Mouse (Mus musculus) kidney, adult 2 months (tissue): ENCODE data around the gene Haus2. TPM values are rescaled to one million over a fixed set of nuclear protein-coding genes. Genes with fewer than 3 reads are reported as not detected.
"Not testable (repeated sequence)": the region's sequence is repeated elsewhere in the genome, so short reads cannot be mapped to it uniquely, and the experiment has no call there.

Experiments used
- DNase-seq: peaks from one replicate; pipeline ENCODE4 v3.0.0; 2021
- H3K27ac ChIP-seq: fragments of 200-500 bp; 2 replicates; pipeline ENCODE4 v1.5.1; 2012; ENCODE audit warnings: low read depth, low read length, control low read depth, inconsistent platforms; ENCODE audit not compliant: insufficient read depth
- H3K27me3 ChIP-seq: fragments of 200-500 bp; replicated peaks from 2 replicates; pipeline ENCODE4 v1.6.1; 2012; ENCODE audit warnings: mild to moderate bottlenecking, moderate library complexity, low read length, inconsistent platforms; ENCODE audit not compliant: control insufficient read depth, insufficient read depth
- H3K36me3 ChIP-seq: fragments of 200-500 bp; 2 replicates; pipeline ENCODE4 v1.6.1; 2012; ENCODE audit warnings: mild to moderate bottlenecking, moderate library complexity, low read length, inconsistent platforms; ENCODE audit not compliant: control insufficient read depth, insufficient read depth
- H3K4me1 ChIP-seq: fragments of 200-500 bp; 2 replicates; pipeline ENCODE4 v1.6.1; 2011; ENCODE audit warnings: low read length; ENCODE audit not compliant: control insufficient read depth, insufficient read depth
- H3K4me3 ChIP-seq: fragments of 200-500 bp; 2 replicates; pipeline ENCODE4 v1.5.1; 2011; ENCODE audit warnings: mild to moderate bottlenecking, low read depth, low read length, control low read depth; ENCODE audit not compliant: insufficient read depth
- CTCF ChIP-seq: fragments of 200-500 bp; conservative IDR thresholded peaks from 2 replicates; pipeline ENCODE4 v1.5.1; 2011; ENCODE audit warnings: low read depth, mild to moderate bottlenecking, control low read depth, low read length, moderate library complexity, mixed read lengths; ENCODE audit not compliant: insufficient read depth, insufficient read length
- POLR2A ChIP-seq: fragments of 200-500 bp; IDR thresholded peaks from one replicate; pipeline ENCODE4 v1.6.1; 2011; ENCODE audit warnings: low read depth, low read length, control low read depth
- WGBS: fragments of 180-500 bp; shearing (Covaris S2); methylation state at CpG from one replicate; pipeline ENCODE4 v1.1.7; 2018; 5-methylcytosine and 5-hydroxymethylcytosine counted together
- polyA plus RNA-seq: library from polyadenylated mRNA; depleted of rRNA; stranded (reverse); fragments of >200 nt; gene quantifications from 2 replicates; pipeline ENCODE4 v1.2.3, GENCODE M21; 2012; rRNA removed

Gene Haus2
- polyA plus RNA-seq, result 2.4 and 3.2 TPM in 2 replicates

GRCm38 (mm10) chr2:120608830-120609723 lies at the start of gene Haus2, which contains the start of gene Lrrc57:
Gene Haus2, plus strand, starts transcription at chr2:120609383.
Gene Lrrc57, minus strand, starts transcription at chr2:120609520.
- Histone ChIP-seq H3K27me3 (no peaks in the 10 kb centered on the region), H3K4me1 (0 out of 2 replicates have a peak, but pooled peaks cover 3% of the 10 kb centered on the region), H3K36me3 (peaks cover 1% of the 10 kb centered on the region; the same call in 1 of the 2 replicates), H3K4me3 (peak within 1 kb of the TSS; percentile 93), H3K27ac (peak within 1 kb of the TSS; percentile 81)
- DNase-seq, result peak; percentile 92
- TF ChIP-seq POLR2A, result peak; percentile 30
- 0 out of 2 replicates have a peak, but pooled peaks have one; percentile 16 for TF ChIP-seq CTCF
- WGBS, result under 1% methylated on average over 52 of the region's 52 CpGs

DNA sequence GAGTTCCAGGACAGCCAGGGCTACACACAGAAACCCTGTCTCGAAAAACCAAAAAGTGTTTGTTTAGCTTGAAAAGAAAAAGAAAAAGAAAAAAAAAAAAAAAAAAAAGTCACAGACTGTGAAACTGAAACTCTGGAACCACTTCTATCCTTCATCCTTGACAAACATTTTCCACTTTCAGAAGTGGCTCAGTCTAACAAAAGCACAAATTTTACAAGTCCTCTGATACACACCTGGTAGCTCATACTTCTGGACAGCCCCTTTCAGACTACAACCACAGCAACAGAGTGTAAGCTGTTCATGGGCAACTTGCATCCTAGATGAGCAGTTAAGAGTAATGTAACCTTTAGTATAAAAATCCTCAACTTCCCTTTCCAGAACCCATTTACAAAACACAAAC lies 47.7 kb upstream of the Haus2 start:
- Histone ChIP-seq H3K4me3 (no peak overlapping the region), H3K27me3 (no peaks in the 10 kb centered on the region), H3K4me1 (peaks cover 14% of the 10 kb centered on the region; the same call in 1 of the 2 replicates), H3K36me3 (no peaks in the 10 kb centered on the region), H3K27ac (no peak overlapping the region)
- DNase-seq, result no peak
- TF ChIP-seq CTCF, result no peak
- no peak for TF ChIP-seq POLR2A
- WGBS, result 76% methylated on average over 1 of the region's 1 CpGs

DNA sequence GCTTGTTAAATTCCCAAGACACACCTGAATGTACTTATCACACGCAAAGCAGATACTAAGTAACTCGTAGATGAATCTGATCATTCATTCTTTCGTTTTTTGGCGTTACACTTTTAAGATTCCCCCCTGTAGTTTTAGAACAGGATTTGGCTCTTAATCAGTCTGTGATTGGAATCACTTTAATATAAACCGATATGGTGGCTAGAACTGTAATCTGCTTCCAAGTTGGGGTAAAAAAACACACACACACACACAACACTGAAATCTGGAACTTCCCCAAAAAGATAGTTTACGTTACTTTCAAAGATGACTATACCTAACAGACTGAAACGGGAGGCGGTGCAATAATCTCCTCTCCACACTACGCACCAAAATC lies 46.3 kb upstream of the Haus2 start:
- Histone ChIP-seq H3K36me3 (no peaks in the 10 kb centered on the region), H3K27me3 (no peaks in the 10 kb centered on the region), H3K4me1 (peaks cover 7% of the 10 kb centered on the region; the same call in 1 of the 2 replicates), H3K27ac (no peak overlapping the region; the same call in 1 of the 2 replicates), H3K4me3 (peak overlapping the region; percentile 71; the same call in 1 of the 2 replicates)
- DNase-seq, result no peak
- no peak for TF ChIP-seq CTCF
- no peak for TF ChIP-seq POLR2A
- WGBS, result 22% methylated on average over 9 of the region's 9 CpGs

DNA sequence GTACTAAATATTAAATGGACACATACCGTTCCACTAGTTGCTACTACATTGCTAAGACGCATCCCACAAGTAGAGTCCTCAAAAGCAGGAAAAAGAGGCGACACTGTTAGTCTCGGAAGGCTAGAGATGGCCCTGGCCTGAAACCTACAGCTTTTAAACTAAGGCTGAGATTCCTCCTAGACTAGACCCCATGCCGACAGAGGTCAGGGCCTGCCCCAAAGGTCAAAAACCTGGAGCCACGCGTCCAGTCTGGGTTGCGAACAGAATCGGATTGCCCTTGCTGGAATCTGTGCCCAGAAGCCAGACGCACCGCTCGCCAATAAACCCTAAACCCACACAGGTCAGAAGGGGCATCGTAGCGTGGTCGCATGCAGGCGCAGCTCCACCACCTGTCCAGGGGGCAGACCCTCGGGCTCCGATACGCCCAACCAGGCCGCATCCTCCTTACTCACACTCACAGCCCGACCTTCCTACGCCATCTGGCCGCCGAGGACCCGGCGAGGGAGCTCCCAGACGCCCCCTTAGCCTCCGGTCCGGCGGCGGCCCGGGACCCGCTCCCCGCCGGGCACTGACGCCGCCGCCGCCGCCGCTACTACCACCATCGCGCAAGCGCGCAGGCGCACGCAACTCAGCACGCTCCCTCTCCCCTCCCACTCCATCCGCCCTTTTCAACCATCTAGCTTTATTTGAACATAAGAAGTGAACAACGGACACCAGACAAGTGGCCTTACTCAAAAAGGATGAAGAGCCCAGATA lies 45.8 kb upstream of the Haus2 start, which contains the start of gene Zfp106:
Zfp106 (minus strand) TSS at position 609 of the 756 bp plus-strand sequence.
- under 1% methylated on average over 50 of the region's 50 CpGs for WGBS
- TF ChIP-seq CTCF (no peak), POLR2A (no peak)
- peak; percentile 95 for DNase-seq
- Histone ChIP-seq H3K4me1 (peaks cover 5% of the 10 kb centered on the region; the same call in 1 of the 2 replicates), H3K27ac (peak within 1 kb of the TSS; percentile 54), H3K36me3 (no peaks in the 10 kb centered on the region), H3K4me3 (peak within 1 kb of the TSS; percentile 71), H3K27me3 (no peaks in the 10 kb centered on the region)

DNA sequence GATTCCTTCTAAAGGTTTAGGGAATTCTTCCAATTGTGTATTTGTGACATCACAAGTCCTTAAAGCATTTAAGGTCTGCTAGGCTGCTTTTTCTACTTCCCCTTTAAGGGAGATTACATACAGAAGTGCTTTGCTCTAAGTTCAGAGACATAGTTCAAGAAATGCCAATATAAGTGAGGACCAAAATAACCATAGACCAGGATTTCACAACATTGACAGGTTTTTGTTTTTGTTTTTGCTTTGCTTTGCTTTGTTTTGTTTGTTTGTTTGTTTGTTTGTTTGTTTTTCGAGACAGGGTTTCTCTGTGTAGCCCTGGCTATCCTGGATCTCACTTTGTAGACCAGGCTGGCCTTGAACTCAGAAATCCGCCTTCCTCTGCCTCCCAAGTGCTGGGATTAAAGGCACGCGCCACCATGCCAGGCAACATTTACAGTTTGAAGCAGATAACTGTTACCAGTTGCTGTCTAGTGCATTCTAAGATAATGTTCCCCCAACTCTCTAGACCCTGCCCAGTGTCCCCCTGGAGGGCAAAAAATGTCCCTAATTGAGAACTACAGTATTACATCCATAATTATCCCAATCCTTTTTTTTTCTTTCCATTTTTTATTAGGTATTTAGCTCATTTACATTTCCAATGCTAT lies 44.5 kb upstream of the Haus2 start:
- not testable (repeated sequence) for H3K27me3 ChIP-seq, H3K4me1 ChIP-seq, H3K27ac ChIP-seq, H3K4me3 ChIP-seq, H3K36me3 ChIP-seq, DNase-seq
- WGBS, result 97% methylated on average over 4 of the region's 4 CpGs

- peaks cover 8% of the 10 kb centered on the region; the same call in 1 of the 2 replicates for H3K4me1 ChIP-seq
- H3K4me3 ChIP-seq, result no peak overlapping the region
- 73% methylated on average over 2 of the region's 2 CpGs for WGBS
- no peak for DNase-seq
- H3K27me3 ChIP-seq, result no peaks in the 10 kb centered on the region
- H3K27ac ChIP-seq, result no peak overlapping the region
- no peaks in the 10 kb centered on the region for H3K36me3 ChIP-seq
- TF ChIP-seq CTCF (no peak), POLR2A (no peak)
These were observed 43.8 kb upstream of the Haus2 start for GRCm38 (mm10) chr2:120565363-120565762.
